In the genomic region with DNA sequence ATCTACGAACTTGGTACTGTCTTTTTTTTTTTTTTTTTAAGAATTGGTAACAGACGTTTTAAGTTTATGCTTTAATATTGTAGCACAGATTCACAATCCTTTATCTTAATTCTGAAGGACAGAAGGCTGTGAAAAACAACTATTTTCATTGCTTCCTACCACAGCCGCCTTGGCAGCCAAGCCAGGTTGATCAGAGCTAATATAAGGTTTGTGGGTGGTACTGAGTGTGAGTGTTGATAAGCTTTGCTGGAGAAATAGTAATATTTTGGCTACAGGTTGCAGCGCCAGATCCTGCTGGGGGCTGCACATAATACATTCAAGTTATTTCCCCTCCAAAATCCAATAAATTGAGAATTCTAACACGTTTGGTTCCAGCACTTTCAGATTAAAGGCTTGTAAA, we compare ENCODE assay signal across 8 mouse cellular contexts. TPM values are rescaled to one million over a fixed set of nuclear protein-coding genes. Genes with fewer than 3 reads are reported as not detected.
DNase-seq lines count a peak whose midpoint lies in the region; ATAC-seq and TF ChIP-seq lines count a peak whose summit lies in the region.

No protein-coding gene starts in this region.

- no peak for TF ChIP-seq CTCF in bone marrow, adult 2 months (IDR thresholded peaks at IDR 0.05; ENCODE audit: control insufficient read depth, insufficient read depth, low read length)

- no peaks in the 10 kb centered on the region for H3K27me3 ChIP-seq in heart, embryonic 13.5 days (replicated peaks)
- no peaks in the 10 kb centered on the region for H3K27me3 ChIP-seq in hindbrain, embryonic 12.5 days
- peaks cover 21% of the 10 kb centered on the region for H3K27me3 ChIP-seq in midbrain, embryonic 10.5 days (ENCODE audit: low read depth, poor library complexity, severe bottlenecking)

- H3K4me3 ChIP-seq in heart, embryonic 13.5 days: peak overlapping the region; percentile 100
- H3K4me3 ChIP-seq in bone marrow, adult 2 months (replicated peaks; ENCODE audit: control insufficient read depth, low read depth, low read length): peak overlapping the region; percentile 34
- H3K4me3 ChIP-seq in hindbrain, embryonic 12.5 days: peak overlapping the region; percentile 17
- H3K4me3 ChIP-seq in midbrain, embryonic 10.5 days: peak overlapping the region; percentile 99

- H3K36me3 ChIP-seq in heart, embryonic 13.5 days: peaks cover 33% of the 10 kb centered on the region
- H3K36me3 ChIP-seq in hindbrain, embryonic 12.5 days: peaks cover 21% of the 10 kb centered on the region
- peaks cover 43% of the 10 kb centered on the region for H3K36me3 ChIP-seq in midbrain, embryonic 10.5 days

- WGBS in heart, embryonic 13.5 days: 38% methylated on average over 5 of the region's 5 CpGs
- 36% methylated on average over 5 of the region's 5 CpGs for WGBS in bone marrow, adult 2 months
- 60% methylated on average over 5 of the region's 5 CpGs for WGBS in hindbrain, embryonic 12.5 days
- WGBS in midbrain, embryonic 10.5 days: 66% methylated on average over 5 of the region's 5 CpGs

- no peak for DNase-seq in heart, postnatal 4 days
- no peak for DNase-seq in midbrain, embryonic 10.5 days (ENCODE audit: low spot score)
- no peak for DNase-seq in adrenal gland, postnatal 14 days
- no peak for DNase-seq in frontal cortex, adult 2 months (ENCODE audit: extremely low spot score in 1 of 2, low spot score in 1 of 2)
- no peak for DNase-seq in urinary bladder, adult 2 months (ENCODE audit: low spot score)

- H3K4me1 ChIP-seq in heart, embryonic 13.5 days: peaks cover 50% of the 10 kb centered on the region
- no peaks in the 10 kb centered on the region; the same call in 1 of the 2 replicates for H3K4me1 ChIP-seq in bone marrow, adult 2 months (ENCODE audit: control insufficient read depth, insufficient read depth, low read length)
- peaks cover 16% of the 10 kb centered on the region for H3K4me1 ChIP-seq in hindbrain, embryonic 12.5 days
- peaks cover 58% of the 10 kb centered on the region for H3K4me1 ChIP-seq in midbrain, embryonic 10.5 days

- ATAC-seq in heart, embryonic 13.5 days (ENCODE audit: extremely low read depth, insufficient number of reproducible peaks, low FRiP score, low TSS enrichment): no peak
- ATAC-seq in hindbrain, embryonic 12.5 days (ENCODE audit: low FRiP score): no peak

- no peaks in the 10 kb centered on the region for H3K9me3 ChIP-seq in heart, embryonic 13.5 days
- H3K9me3 ChIP-seq in hindbrain, embryonic 12.5 days (replicated peaks): no peaks in the 10 kb centered on the region
- H3K9me3 ChIP-seq in midbrain, embryonic 10.5 days (replicated peaks): no peaks in the 10 kb centered on the region

- peak overlapping the region; percentile 78 for H3K9ac ChIP-seq in heart, embryonic 13.5 days
- H3K9ac ChIP-seq in hindbrain, embryonic 12.5 days: no peak overlapping the region

- H3K27ac ChIP-seq in heart, embryonic 13.5 days (replicated peaks): no peak overlapping the region
- no peak overlapping the region for H3K27ac ChIP-seq in bone marrow, adult 2 months (ENCODE audit: control insufficient read depth, insufficient read depth, low read depth, low read length, poor library complexity)
- H3K27ac ChIP-seq in hindbrain, embryonic 12.5 days: no peak overlapping the region
- H3K27ac ChIP-seq in midbrain, embryonic 10.5 days (replicated peaks): no peak overlapping the region

- peak overlapping the region; percentile 88 for H3K4me2 ChIP-seq in heart, embryonic 13.5 days
- peak overlapping the region; percentile 74 for H3K4me2 ChIP-seq in hindbrain, embryonic 12.5 days (replicated peaks)

- no peak for TF ChIP-seq POLR2A in bone marrow, adult 2 months (IDR thresholded peaks at IDR 0.05; ENCODE audit: borderline replicate concordance, control insufficient read depth, low read depth, low read length)

RNA-seq across cellular contexts. Expression of gene Slf2, which starts 1.1 kb away (rescaled TPM):
- 27.2 and 29.7 TPM in 2 replicates for polyA plus RNA-seq in heart, embryonic 13.5 days (2015; fragmentation: Nextera tagmentation; extraction: Ambion mirVana)
- total RNA-seq in heart, postnatal 4 days (2021): 10 to 100 TPM; 37.2 to 40.9 TPM
- polyA plus RNA-seq in bone marrow, adult 2 months (2011; ENCODE audit: insufficient read depth, insufficient read length, low replicate concordance, missing spikeins): 5.7 and 7.7 TPM in 2 replicates
- 41.1 and 41.2 TPM in 2 replicates for polyA plus RNA-seq in hindbrain, embryonic 12.5 days (2016; fragmentation: Nextera tagmentation; extraction: Ambion mirVana)
- polyA plus RNA-seq in midbrain, embryonic 10.5 days (2016; fragmentation: Nextera tagmentation; extraction: Ambion mirVana): 37.2 and 39.1 TPM in 2 replicates
- total RNA-seq in adrenal gland, postnatal 14 days (2021): 24.2 and 28.2 TPM in 2 replicates
- polyA plus RNA-seq in frontal cortex, adult 2 months (2012; rRNA removed): 39.7 and 46.4 TPM in 2 replicates
- 18.1 and 18.5 TPM in 2 replicates for polyA plus RNA-seq in urinary bladder, adult 2 months (2012; rRNA removed)

RNA-seq across cellular contexts. Expression of gene Sema4g, which starts 56.9 kb away (rescaled TPM):
- 0.60 and 0.96 TPM in 2 replicates for polyA plus RNA-seq in heart, embryonic 13.5 days (2015; fragmentation: Nextera tagmentation; extraction: Ambion mirVana)
- total RNA-seq in heart, postnatal 4 days (2021): 1 to 10 TPM; 1.2 to 2.0 TPM
- 1.2 and 6.5 TPM in 2 replicates for polyA plus RNA-seq in bone marrow, adult 2 months (2011; ENCODE audit: insufficient read depth, insufficient read length, low replicate concordance, missing spikeins)
- 10.6 and 11.4 TPM in 2 replicates for polyA plus RNA-seq in hindbrain, embryonic 12.5 days (2016; fragmentation: Nextera tagmentation; extraction: Ambion mirVana)
- polyA plus RNA-seq in midbrain, embryonic 10.5 days (2016; fragmentation: Nextera tagmentation; extraction: Ambion mirVana): 3.1 and 5.4 TPM in 2 replicates
- total RNA-seq in adrenal gland, postnatal 14 days (2021): 8.4 and 29.7 TPM in 2 replicates
- 52.4 and 53.9 TPM in 2 replicates for polyA plus RNA-seq in frontal cortex, adult 2 months (2012; rRNA removed)
- 61.6 and 68.4 TPM in 2 replicates for polyA plus RNA-seq in urinary bladder, adult 2 months (2012; rRNA removed)

Comparison
In these comparisons a context has a peak if more than half of its experiments do, and no peak if none do; other contexts are left out.
1. H3K4me3 ChIP-seq: peak in every context shown above with its lines; median percentile 100 in heart, embryonic 13.5 days; 99 in midbrain, embryonic 10.5 days; 34 in bone marrow, adult 2 months; 17 in hindbrain, embryonic 12.5 days.